Mouse (Mus musculus) R1 (cell line): ENCODE measurements around the gene Iqsec1.

Source experiments
- DNase-seq: peaks from one replicate; pipeline ENCODE4 v3.0.0-alpha.2; 2018; ENCODE audit warnings: low read depth, low spot score

The Iqsec1 gene

DNA sequence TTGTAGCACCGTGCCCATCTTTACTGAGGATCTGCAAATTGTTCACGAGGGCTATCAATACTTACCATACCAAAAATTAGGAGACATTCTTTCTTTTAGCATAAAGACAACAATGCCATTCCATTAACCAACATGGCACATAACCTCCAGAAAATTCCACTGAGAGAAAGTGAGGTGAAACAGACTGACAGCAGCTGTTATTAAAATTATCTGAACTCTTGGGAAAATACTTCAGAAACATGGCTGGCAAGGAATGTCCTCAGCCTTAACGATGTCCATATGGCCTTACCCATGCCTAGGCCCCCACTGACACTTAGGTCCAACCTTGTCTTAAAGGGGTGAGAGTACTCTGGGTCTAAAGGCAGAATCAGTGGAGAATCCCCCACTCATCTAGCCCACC lies 260.7 kb downstream of the Iqsec1 start:
- no peak for DNase-seq

DNA sequence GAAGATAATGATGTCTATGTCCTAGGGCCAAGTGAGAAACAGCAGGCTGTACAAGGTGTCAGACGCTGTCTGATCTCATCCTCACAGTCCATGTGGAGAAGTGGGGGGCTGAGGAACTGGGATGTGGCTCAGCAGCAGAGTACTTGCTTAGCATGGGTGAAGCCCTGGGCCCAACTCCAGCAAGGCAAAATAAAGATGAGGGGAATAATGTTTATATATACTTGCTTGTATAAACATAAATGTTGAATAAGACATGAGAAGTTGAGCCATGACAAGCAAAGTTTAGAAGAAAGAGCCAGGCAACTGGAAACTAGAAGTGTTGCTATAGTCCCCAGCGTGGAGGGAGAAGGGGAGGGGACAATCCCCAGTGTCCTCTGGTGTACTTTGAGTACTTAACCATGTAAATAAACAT lies 261.8 kb downstream of the Iqsec1 start:
- no peak for DNase-seq

DNA sequence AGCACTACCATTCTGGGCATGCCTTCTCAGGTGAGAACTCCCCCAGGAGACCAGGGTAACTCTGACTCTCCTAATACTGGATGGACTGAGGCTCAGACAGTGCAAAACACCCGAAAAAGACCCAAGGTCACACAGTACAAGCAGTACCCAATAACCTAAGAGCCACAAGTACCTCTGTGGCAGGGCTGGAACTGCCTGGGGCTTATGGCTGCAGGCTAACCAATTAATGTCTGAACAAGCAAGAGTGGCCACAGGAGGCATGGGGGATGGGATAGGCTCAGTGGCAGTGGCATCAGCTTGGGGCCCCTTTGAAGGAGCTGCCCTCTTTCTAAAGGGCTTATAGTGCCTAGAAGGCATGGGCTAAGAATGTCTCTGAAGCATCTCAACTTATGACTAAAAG lies 263.0 kb downstream of the Iqsec1 start:
- no peak for DNase-seq

DNA sequence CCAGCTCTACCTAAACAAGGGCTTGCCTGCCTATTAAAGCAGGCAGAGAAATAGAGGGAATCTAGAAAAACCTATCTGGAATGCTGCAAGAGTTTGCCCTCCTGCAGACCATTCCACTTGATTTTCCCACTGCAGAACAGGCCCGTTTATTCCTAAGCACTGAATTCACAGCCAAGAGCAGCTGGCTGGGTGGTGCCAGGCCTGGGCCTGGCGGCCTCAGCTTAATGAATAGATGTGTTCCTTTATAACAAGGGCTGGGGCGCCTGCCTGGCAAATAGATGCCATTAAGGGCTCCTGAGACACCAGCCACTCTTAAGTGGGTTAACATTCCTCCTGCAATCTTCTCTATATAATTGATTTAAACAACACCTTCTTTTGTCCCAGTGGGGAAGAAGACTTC lies 265.5 kb downstream of the Iqsec1 start:
- DNase-seq: no peak

DNA sequence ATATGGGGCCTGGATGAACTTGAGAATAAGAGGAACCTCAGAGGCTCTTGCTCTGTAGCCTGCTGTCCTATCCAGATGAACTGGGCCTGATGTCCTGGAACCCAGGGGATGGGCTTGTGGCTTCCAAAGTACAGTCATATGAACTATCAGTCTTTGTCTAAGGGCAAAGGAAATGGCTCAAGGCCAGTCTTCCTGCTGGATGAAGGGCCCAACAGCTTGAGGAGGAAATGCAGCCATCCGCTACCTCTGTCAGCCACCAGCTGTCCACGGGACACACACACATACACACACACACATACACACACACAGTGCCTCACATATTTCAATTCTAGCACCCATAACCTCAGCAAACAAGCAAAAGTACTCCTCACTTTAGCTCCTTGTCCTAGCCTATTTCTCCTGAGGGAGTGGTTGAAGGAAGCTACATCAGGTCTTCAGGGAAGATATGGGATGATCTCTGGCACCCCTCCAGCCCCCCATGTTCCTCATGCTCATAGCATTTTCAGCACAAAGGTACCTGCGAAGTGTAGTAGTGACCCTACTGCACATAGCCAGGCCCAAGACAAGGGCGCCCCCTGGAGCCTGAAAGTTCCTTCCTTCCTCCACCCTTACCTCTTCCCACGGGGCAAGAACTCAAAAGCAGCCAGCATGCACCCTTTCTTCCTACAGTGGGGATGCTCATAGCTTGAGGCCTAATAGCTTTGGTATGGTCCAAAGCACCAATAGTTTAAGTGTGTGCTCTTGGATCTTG lies 267.3 kb downstream of the Iqsec1 start:
- DNase-seq: peak; percentile 44

DNA sequence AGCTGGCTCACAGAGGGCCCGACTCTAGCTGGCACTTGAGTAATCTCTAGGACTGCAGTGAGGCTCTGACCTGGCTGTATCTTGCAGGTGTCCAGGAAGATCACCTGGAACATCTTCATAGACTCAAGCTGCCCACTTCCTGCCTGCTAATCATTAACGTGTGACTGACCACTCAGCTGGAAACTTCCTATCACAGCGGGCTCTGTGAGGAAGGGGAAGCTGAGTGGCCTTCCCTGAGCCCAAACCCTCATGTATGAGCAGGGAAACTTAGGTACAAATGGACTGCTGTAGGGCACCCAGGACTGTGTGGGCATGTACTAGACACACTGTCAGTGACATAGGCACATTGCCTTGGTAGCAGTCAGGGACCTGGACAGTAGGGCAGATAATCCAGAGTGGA lies 268.3 kb downstream of the Iqsec1 start:
- DNase-seq: no peak

DNA sequence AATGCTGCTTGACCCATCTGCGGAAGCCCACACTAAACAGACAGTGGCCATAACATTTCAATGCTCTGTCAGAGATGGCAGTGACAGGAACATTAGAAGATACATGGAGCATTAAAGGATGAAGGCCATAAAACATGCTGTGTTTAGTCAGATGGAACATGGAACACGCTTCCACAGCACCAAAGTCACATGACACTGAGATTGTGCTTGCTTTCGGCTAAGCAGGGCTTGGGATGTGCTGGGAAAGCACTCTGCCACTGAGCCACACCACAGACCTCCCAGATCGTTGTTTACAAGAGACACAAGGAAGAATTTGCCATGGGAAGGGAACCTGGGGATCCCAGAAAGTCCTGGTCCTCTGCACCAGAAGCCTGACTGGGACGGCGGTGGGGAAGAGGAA lies 269.1 kb downstream of the Iqsec1 start:
- no peak for DNase-seq

DNA sequence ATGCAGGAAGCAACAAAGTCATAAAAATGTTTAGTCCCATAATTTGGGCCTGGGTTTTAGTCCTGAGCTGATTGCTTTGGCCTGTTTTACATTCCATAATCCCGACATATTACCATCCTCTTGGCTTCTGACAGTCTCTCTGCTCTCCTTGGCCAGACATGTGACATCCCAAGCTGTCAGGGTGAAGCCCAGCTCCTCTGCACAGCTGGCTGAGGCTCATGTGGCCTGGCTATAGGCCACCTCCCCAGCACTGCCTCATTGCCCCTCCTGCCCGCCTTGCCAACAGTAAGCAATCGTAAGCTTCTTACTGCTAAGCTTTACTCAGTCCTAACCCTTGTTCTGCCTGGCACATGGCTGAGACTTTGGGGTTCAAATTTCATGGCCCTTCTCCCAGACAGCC lies 270.0 kb downstream of the Iqsec1 start:
- DNase-seq: no peak

DNA sequence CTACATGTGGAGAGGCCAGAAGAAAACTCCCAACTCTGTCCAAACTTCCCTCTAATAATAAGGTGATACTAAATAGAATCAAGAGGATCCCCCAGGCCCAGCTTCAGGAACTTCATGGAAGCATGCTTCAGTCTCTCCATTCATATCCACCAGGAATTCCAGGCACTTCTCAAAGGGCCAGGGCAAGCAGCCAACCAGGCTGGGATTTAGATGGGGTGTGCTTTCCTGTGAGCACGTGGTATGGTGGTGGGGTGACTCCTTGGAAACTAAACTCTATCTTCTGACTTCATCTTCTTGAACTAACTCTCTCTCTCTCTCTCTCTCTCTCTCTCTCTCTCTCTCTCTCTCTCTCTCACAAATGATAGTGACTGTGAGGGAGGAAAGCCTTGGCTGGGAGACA lies 270.8 kb downstream of the Iqsec1 start:
- no peak for DNase-seq

DNA sequence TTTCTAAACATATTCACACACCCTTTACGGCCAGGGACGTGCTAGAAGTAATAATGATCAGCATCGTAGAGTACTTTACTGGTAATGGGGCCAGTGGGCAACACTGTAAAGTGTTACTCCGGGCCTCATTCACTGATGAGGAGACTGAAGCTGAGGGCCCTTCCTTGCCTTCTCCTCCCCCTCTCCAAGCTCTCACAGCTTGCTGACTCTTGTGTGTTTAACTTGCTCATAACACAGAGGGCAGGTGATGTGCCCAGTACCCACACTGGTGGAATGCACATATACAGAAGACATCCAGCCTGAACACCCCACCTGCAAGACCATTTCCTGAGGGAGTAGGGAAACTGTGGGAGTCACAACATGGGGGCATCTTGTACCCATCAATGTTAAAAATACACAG lies 271.6 kb downstream of the Iqsec1 start:
- no peak for DNase-seq

DNA sequence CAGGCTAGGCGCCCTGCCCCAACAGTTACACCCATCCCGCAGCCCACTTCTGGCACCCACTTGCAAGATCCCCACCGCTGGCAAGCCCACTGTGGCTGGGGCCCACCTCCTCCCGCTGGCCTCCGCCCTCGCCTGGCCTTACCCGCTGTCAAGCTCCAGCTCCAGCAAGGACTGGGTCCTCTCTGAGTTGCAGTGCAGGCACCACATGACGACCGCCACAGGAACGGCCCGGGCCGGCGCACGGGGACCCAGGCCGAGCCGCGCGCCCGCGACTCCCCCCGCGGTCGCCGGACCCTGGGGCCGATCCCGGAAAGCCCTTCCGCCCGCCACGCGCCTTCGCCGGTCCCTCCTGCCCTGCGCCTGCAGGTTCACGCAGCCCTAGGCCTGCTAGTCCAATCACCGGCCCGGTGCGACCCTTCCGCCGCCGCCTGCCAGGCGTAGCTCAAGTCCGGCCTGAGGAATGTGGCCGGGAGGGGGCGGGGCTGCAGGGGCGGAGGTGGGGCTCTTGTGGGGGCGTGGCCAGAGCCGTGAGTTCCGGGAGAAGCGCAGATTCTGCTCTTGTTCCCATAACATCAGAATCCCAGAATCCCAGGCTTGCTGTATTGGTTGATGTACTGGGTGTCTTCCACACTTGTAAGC lies 272.3 kb downstream of the Iqsec1 start:
- peak; percentile 92 for DNase-seq

DNA sequence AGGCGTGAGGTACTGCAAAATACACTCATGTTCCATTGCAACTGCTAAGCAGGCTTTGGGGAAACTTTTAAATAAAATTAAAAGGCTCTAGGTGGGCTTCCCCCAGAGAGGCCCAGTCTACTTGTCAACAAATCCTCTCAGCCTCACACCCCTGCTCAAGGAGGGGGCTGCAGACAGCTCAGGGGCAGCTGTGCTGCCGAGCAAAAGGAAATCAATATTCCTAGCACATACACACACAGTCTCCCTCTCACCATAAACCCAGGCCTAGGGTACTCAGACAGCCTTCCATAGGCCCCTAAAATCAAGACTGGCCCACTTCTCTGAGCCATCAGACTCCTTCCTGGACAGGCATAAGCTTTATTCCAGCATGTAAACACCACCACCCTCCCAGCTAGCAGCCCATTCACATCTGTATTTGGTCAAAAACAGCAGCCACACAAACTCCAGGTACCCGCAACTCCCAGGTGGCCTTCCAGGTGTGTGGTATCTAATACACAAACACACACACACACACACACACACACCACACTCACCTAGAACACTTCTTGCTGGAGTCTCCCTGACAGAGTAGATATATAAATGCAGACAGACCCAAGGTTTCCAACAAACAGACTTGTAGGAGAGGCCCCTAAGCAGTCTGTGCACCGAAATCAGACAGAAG lies 273.1 kb downstream of the Iqsec1 start:
- no peak for DNase-seq

DNA sequence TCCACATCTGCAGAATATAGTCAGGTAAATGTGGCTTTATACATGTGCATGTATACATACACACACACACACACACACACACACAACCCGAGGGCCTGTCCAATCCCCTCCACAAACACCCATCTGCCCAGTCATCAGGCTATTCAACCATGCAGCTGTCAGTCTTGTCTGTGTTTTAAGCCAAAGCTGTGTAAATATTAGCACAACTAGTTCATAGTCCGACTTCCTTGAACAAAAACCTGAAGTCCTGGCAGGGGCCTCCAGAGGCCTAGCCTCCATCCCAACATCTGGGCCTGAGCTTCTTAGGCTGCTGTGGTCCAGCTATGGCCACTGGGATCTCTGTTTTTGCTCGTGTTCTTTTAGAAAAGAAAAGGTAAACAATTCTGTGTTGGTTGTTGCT lies 274.8 kb downstream of the Iqsec1 start:
- no peak for DNase-seq

DNA sequence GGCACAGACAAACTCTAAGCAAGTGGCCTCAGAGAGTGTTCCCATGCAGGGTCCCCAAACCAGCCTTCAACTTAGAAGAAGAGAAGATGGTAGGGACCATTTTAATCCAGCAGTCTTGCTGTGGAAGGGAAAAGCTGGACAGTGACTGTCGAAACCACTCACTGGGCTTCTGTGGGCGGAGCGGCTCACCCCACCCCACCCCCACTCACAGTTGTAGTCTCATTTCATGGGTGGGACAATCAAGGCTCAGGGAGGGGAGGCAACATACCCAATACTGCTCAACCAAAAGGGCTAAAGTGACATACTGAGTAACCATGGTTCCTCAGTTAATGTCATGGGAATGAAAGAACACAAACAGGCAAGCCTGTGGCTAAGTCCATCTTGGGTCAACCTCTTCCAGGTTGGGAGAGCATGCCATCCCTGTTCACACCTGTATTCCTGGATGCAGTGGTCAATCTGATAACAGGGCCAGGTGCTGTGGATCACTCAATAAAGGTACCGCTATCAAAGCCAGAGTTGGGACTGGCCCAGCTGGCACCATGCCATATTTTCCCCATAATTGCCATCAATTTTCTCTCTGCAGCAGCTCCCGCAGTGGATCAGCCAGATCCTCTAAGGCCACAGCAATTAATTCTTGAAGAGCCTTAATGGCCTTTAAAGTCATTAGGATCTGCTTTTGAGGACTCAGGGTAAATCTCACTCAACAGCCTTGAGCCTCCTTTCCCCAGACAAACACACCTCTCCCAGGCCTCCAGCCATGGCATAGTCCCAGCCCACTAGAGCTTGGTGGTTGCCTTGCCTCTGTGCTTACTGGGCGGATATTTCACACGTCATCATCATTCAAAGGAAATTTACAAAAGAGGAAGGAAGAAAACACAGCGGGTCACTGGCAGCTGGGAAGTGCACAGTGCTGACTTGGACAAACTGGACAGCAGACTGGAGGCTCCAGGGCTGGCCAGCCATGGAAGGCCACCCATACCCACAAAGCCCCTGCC lies 275.7 kb downstream of the Iqsec1 start:
- no peak for DNase-seq

DNA sequence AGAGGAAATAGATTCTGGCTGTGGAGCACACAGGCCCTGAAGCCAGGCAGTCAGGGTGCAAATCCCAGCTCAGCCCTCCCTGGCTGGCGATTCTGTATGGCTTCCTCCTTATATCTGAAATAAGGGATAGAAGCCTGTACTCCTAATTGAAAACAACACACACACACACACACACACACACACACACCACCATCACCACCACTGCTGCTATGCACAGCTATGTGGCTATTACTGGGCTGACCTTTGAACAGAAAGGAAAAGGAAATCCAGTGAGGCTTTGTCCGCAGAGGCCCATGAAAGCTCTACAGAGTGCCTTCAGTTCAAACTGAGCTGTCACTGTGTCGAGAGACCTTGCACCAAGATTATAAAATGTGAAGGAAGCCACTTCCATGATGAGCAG lies 276.4 kb downstream of the Iqsec1 start:
- no peak for DNase-seq

DNA sequence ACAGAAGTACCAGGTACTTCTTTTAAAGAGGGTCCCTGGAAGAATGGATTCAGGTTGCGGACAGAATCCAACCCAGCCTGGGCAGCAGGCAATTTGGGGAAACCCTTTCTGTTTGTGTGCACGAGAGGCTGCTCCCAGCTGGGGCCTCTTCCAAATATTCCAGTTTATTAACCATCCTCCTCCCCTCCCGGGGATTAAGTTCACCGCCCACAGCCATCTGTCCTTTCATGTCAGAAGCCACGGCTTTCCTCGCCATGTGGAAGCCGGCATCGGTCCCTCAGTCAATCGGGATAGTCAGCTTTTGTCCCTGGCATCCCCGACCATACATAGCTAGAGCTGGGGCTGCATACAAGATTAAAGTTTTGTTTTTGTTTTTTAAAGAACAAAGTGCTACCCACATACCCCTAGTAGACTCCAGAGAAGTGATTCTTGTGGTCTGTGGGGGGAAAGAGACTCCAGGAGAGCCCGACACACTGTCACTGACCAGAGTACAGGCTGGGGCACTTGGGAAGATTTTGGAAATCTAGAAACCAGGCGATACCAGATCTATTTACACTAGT lies 276.9 kb downstream of the Iqsec1 start:
- no peak for DNase-seq

DNA sequence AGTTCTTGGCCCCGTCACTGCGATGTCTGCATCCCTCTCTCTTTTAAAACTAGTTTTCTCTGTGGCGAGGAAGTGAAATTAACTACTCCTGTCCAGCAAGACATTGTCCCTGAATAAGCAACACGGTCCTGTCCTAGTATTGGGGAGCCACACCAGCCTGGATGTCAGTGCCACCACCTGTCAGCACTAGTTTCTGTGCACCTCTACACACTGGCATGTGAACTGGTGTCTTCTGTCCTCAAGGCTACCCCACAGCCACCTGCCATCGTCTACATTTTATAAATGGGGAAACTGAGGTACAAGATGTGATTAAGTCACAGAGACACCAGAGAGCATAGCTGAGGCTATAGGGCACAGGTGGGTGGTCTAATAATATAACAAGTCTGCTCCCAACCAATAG lies 277.7 kb downstream of the Iqsec1 start:
- DNase-seq: no peak

DNA sequence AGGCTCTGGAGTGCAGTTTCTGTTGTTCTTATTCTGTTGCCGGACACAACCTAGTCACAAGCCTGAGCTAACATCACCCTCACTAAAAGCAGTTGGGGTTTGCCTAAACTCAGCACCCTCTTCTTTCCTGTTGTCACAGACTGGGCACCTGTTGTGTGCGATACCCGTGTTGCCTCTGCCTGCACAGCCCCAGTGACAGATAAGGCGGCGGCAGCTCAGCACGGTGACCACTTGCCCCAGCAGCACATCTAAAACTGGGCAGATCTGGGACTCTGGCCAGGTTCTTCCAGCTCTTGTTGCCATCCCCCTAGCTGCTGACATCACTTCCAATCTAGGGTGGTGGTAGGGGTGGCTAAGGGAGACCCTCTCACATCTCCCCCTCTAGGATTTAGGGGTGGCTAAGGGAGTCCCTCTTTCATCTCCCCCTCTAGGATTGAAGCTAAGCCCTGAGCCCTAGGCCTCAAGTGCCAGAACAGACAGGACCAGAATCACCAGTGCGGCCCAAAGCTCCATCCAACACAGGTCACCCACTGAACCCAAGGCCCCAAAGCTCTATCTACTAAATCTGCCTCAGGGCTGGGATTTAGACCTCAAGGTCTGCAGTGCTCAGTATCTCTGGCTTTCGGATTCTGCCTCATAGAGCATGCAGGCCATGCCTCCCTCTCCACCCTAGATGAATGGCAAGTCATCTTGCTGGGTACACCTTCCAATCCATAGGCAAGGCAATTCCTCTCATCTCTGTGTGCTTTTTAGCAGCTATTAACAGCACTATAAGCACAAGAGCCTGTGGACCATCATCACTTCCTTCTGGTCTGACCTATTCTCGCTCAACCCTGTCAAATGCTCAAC lies 278.3 kb downstream of the Iqsec1 start:
- DNase-seq: no peak

DNA sequence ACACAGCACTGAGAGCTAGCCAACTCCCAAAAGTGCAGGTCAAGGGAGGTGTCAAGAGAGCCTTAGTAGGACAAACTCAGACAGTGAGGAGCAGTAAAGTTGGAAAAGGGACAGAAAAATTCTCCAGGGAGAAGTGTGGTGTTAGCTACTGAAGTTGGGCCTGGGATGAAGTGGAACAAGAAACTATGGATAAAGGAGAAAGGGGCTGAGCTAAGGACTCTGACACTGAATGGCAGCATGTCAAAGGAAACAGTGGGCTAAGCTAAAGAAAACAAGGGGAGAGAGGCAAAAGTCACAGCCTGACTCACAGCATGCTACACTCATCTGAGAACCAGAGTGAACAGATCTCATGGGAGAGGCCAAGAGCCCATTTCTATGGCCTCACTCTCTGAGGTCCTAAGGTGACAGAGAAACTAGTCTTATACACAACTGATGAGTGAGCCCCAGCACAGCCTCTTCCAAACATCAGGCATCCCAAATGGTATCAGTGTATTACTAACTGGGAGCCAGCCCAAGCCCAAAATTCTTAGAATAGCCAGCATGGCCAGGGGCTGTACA lies 280.3 kb downstream of the Iqsec1 start:
- no peak for DNase-seq

DNA sequence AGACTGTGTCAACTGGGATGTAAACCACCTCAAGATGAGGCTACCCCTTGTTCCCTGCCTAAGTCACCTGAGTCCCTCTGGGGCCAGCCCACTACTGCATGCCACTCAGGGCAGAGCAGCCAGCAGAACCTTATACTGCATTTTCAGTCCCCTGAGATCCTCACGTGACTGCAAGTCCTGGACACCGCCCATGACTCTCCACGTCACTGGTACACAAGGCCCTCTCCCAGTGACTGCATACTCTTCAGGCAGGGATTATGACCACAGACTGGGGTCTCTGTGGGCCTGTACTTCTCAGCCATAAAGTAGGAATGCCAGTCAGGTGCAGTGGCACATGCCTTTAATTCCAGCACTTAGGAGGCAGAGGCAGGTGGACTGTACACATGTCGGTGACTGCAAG lies 281.3 kb downstream of the Iqsec1 start:
- no peak for DNase-seq
